Mouse (Mus musculus) heart, embryonic 14.5 days (tissue): ENCODE data around the gene Evpl. TPM values are rescaled to one million over a fixed set of nuclear protein-coding genes. Genes with fewer than 3 reads are reported as not detected.

Experiments
- ATAC-seq: fragments of 200-750 bp; cut with Nextera tagmentation; 2 replicates; pipeline ENCODE4 v1.8.0; 2017; ENCODE audit warnings: low read depth, moderate TSS enrichment; ENCODE audit not compliant: insufficient number of reproducible peaks, insufficient read depth, low FRiP score
- H3K27ac ChIP-seq, 2 experiments: fragments of 200-500 bp in 1 of 2; fragments of 300-500 bp in 1 of 2; sonication (generic) in 1 of 2; replicated peaks in 1 of 2; 2 replicates each; pipeline ENCODE4 v1.5.1; 2012 to 2014; ENCODE audit warnings: low read depth in 2 of 2, low read length in 2 of 2, control low read depth in 1 of 2, mild to moderate bottlenecking in 1 of 2, mixed read lengths in 1 of 2; ENCODE audit not compliant: control insufficient read depth in 1 of 2, insufficient read depth in 1 of 2
- H3K27me3 ChIP-seq: fragments of 300-500 bp; sonication (generic); 2 replicates; pipeline ENCODE4 v1.6.1; 2014; ENCODE audit warnings: mild to moderate bottlenecking, low read length, control low read depth; ENCODE audit not compliant: control insufficient read depth, insufficient read depth
- H3K36me3 ChIP-seq: fragments of 300-500 bp; sonication (generic); 2 replicates; pipeline ENCODE4 v1.6.1; 2014; ENCODE audit warnings: mild to moderate bottlenecking, control low read depth, low read length, mixed read lengths; ENCODE audit not compliant: control insufficient read depth, insufficient read depth
- H3K4me1 ChIP-seq, 2 experiments: fragments of 200-500 bp in 1 of 2; fragments of 300-500 bp in 1 of 2; sonication (generic) in 1 of 2; 2 replicates each; pipeline ENCODE4 v1.6.1; 2012 to 2014; ENCODE audit warnings: low read length in 2 of 2, control low read depth in 1 of 2, mixed read lengths in 1 of 2; ENCODE audit not compliant: control insufficient read depth in 2 of 2, insufficient read depth in 2 of 2
- H3K4me2 ChIP-seq: fragments of 300-500 bp; sonication (generic); 2 replicates; pipeline ENCODE4 v1.6.1; 2014; ENCODE audit warnings: mild to moderate bottlenecking, low read length
- H3K4me3 ChIP-seq, 2 experiments: fragments of 200-500 bp in 1 of 2; fragments of 300-500 bp in 1 of 2; sonication (generic) in 1 of 2; 2 replicates each; pipeline ENCODE4 v1.5.1; 2012 to 2014; ENCODE audit warnings: low read length in 2 of 2, mild to moderate bottlenecking in 2 of 2, control low read depth in 1 of 2, low read depth in 1 of 2, moderate library complexity in 1 of 2; ENCODE audit not compliant: control insufficient read depth in 1 of 2, insufficient read depth in 1 of 2
- H3K9ac ChIP-seq: fragments of 300-500 bp; sonication (generic); 2 replicates; pipeline ENCODE4 v1.6.1; 2014; ENCODE audit warnings: mild to moderate bottlenecking, low read length
- H3K9me3 ChIP-seq: fragments of 300-500 bp; sonication (generic); 2 replicates; pipeline ENCODE4 v1.6.1; 2016; ENCODE audit warnings: low read length, control low read depth; ENCODE audit not compliant: control insufficient read depth
- WGBS: fragments of 180-500 bp; shearing (Covaris S2); extraction: QIAGEN DNeasy Blood & Tissue Kit; methylation state at CpG from one replicate; pipeline ENCODE4 v1.1.7; 2014; 5-methylcytosine and 5-hydroxymethylcytosine counted together
- polyA plus RNA-seq: library from polyadenylated mRNA; unstranded; fragments of >200 nt; fragmentation: Nextera tagmentation; extraction: Ambion mirVana; gene quantifications from 2 replicates; pipeline ENCODE4 v1.2.1, GENCODE M21; 2014

Evpl gene
- polyA plus RNA-seq, 1 experiment from 2014 or later = 0.63 TPM

DNA sequence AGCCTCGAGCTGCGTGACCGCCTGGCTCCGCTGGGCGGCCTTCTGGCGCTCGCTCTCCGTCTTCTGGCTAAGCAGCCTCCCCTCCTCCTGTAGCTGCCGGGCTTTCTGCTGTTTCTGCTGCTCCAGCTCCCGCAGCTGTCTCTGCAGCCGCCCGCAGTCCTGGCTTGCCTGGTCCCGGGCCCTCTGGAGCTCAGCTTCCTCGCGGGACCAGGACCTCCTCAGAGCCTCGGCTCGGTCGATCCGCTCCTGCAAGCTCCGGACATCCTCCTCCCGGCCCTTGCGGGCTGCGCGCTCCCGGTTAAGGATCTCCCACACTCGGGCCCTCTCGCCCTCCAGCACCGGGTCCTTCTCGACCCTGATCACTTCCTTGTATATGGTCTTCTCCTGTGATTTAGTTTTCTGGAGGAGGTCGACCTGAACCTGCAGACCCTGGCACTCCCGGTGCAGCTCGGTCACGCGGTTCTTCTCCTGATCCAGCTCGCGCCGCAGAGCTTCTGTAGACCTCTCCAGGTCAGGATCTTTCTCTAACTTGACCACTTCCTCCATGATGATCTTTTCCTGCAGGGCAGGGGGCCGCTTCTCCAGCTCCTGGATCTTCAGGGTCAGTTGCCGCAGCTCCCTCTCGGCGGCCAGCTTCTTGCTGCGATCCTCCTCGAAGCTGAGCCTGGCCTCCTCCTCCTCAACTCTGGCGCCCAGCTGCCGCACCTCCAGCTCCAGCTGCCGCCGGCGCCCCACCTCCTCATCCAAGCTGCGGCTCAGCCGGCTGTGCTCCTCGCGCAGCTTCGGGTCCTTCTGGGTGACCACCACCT lies 15.7 kb downstream of the Evpl start:
- ATAC-seq = no peak
- H3K27me3 ChIP-seq = peaks cover 40% of the 10 kb centered on the region
- peak overlapping the region; percentile 35 to 37 for H3K4me3 ChIP-seq
- WGBS = 5% methylated on average over 53 of the region's 53 CpGs
- peaks cover 18 to 32% of the 10 kb centered on the region in 2 experiments for H3K4me1 ChIP-seq
- peak overlapping the region; percentile 48 for H3K9ac ChIP-seq
- peaks cover 9% of the 10 kb centered on the region for H3K9me3 ChIP-seq
- H3K27ac ChIP-seq = no peak overlapping the region
- H3K36me3 ChIP-seq = no peaks in the 10 kb centered on the region
- H3K4me2 ChIP-seq = peak overlapping the region; percentile 68

DNA sequence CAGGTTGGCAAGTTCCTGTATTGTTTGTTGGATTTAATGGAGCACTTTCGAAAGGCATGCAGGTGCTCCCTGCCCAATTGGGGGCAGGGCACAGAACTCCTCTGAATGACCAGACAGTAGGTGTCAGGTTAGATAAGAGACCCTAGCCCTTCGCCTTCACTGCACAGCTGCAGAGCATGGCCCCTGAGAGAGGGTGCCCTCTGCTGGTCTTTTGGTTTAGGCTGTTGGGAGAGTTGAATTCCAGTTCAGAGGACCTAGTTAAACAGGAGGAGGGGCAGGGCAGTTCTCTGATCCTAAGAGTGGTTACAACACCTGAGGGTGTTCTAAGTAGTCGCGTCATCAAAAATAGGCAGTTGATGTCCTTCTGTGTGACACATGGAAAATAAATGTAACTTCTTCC lies 18.0 kb downstream of the Evpl start:
- Histone ChIP-seq H3K4me3 (no peak overlapping the region), H3K4me1 (peaks cover 18 to 32% of the 10 kb centered on the region in 2 experiments), H3K9me3 (peaks cover 7% of the 10 kb centered on the region), H3K36me3 (no peaks in the 10 kb centered on the region), H3K9ac (no peak overlapping the region), H3K4me2 (no peak overlapping the region), H3K27ac (peak overlapping the region; percentile 89 to 90; a peak in 3 of 4 replicates), H3K27me3 (peaks cover 40% of the 10 kb centered on the region)
- 16% methylated on average over 4 of the region's 4 CpGs for WGBS
- ATAC-seq = no peak

DNA sequence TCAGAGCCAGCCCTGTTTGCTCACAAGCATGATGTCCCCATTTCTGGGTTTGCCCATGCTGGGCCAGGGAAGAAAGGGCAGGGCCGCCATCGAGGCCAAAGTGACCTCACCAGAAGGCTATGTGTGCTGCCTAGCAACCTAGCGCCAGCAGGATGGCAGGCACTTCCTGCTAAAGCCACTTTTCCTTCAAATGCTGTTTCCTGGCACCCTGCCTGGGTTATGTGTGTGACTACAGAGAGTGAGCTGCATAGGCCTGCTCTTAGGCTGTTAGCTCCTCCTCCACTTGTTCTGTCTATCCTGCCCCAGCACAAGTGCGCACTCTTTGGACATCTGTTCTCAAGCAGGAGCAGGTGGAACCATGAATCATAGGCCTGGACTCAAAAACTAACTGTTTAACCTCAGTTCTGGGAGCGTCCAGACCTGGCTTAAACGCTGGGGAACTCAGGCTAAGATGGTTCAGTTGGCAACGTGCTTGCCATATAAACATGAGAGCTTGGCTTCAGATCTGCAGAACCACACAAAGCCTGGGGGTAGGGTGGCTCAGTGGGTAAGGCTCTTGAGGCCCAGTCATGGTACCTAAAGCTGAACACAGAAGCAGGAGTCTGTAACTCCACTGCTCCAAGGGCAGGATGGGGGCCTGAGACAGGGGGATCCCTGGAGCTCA lies 19.0 kb downstream of the Evpl start:
- no peak overlapping the region for H3K4me2 ChIP-seq
- peaks cover 18 to 32% of the 10 kb centered on the region in 2 experiments for H3K4me1 ChIP-seq
- peak overlapping the region; percentile 13; the same call in 1 of the 2 replicates for H3K9ac ChIP-seq
- no peak overlapping the region for H3K4me3 ChIP-seq
- peaks cover 5% of the 10 kb centered on the region for H3K9me3 ChIP-seq
- peaks cover 31% of the 10 kb centered on the region for H3K27me3 ChIP-seq
- peak; percentile 81 for ATAC-seq
- WGBS = 26% methylated on average over 7 of the region's 7 CpGs
- peak overlapping the region; percentile 89 to 90 for H3K27ac ChIP-seq
- H3K36me3 ChIP-seq = no peaks in the 10 kb centered on the region

DNA sequence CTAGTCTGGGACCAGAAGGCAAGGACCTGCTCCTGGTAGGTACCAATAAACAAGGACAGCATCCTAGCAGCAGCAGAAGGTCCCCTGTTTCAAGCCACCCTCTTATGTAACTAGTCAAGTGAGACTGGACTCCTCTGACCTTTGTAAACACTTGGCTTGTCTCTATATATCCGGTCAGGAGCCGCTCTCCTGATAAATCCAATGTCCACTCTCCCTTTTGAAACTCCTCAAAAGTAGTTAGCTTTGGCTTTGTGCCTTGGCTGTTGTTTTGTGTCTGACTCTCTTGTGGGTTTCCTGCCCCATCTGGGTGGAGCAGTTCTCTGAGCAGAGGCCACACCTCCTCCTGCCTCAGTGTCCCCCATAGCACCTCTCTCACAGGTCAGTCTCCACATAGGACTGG lies 19.6 kb downstream of the Evpl start:
- 0 out of 2 replicates have a peak, but pooled peaks have one; percentile 19 for ATAC-seq
- Histone ChIP-seq H3K9me3 (peaks cover 5% of the 10 kb centered on the region), H3K9ac (peak overlapping the region; percentile 13; the same call in 1 of the 2 replicates), H3K4me1 (peaks cover 18 to 32% of the 10 kb centered on the region in 2 experiments), H3K4me3 (no peak overlapping the region), H3K27me3 (peaks cover 24% of the 10 kb centered on the region), H3K27ac (peak overlapping the region; percentile 89 to 90), H3K36me3 (no peaks in the 10 kb centered on the region), H3K4me2 (no peak overlapping the region)
- WGBS = 56% methylated on average over 2 of the region's 2 CpGs

DNA sequence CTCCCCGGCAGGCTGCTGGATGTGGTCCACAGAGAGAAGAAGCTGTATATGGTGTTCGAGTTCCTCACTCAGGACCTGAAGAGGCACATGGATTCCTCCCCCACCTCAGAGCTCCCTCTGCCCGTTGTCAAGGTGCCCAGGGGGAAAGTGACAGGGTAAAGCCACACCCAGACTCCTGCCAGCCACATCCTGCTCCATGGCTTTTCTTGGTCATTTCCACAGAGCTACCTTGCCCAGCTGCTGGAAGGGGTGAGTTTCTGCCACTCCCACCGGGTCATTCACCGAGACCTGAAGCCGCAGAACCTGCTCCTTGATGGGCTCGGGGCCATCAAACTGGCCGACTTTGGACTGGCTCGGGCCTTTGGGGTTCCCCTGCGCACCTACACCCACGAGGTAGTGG lies 21.3 kb downstream of the Evpl start:
- peaks cover 11% of the 10 kb centered on the region for H3K27me3 ChIP-seq
- H3K36me3 ChIP-seq = no peaks in the 10 kb centered on the region
- no peak overlapping the region for H3K27ac ChIP-seq
- no peak for ATAC-seq
- H3K4me3 ChIP-seq = no peak overlapping the region
- no peak overlapping the region for H3K9ac ChIP-seq
- H3K4me1 ChIP-seq = peaks cover 18 to 25% of the 10 kb centered on the region in 2 experiments
- peaks cover 2% of the 10 kb centered on the region for H3K9me3 ChIP-seq
- WGBS = 76% methylated on average over 11 of the region's 11 CpGs
- H3K4me2 ChIP-seq = no peak overlapping the region

DNA sequence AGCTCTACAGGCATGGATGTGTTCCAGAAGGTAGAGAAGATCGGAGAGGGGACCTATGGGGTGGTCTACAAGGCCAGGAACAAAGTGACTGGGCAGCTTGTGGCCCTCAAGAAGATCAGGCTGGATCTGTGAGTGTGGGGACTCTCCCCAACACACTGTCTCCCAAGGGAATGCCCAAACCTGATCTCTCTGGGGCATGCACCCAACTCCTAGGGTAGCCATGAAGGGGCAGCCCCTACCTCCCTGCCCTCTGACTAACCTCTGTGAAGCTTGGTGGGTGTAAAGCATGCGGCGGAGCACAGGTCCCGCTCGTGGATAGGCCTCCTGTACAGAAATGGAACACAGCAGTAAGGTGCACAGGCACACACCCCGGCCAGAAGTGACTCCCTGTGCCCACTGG lies 21.9 kb downstream of the Evpl start:
- 89% methylated on average over 6 of the region's 6 CpGs for WGBS

DNA sequence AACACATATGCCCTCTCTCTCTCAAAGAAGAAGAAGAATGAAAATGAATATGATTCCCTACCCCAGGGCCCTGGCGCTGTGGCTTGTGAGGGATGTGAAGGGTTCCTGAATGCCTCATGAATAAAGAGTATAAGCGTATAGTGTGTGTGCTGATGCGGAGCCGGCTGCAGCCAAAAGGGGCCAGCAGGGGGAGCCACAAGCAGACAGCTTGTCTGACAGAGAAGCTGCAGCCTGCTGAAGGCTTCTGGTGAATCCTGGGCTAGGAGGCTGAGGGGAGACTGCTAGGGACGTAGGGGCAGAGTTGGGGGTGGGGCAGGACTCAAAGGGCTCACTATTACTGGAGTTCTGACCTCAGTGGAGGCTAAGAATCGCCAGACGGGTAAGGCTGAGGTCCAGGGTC lies 22.7 kb downstream of the Evpl start:
- WGBS = 84% methylated on average over 7 of the region's 7 CpGs
- no peak overlapping the region for H3K9ac ChIP-seq
- H3K4me3 ChIP-seq = no peak overlapping the region
- no peak for ATAC-seq
- no peak overlapping the region for H3K4me2 ChIP-seq
- H3K36me3 ChIP-seq = no peaks in the 10 kb centered on the region
- no peak overlapping the region for H3K27ac ChIP-seq
- no peaks in the 10 kb centered on the region for H3K9me3 ChIP-seq
- H3K4me1 ChIP-seq = peaks cover 18 to 23% of the 10 kb centered on the region in 2 experiments
- H3K27me3 ChIP-seq = no peaks in the 10 kb centered on the region

More for the DNA sequence above, 21.9 kb downstream of the Evpl start:
- Histone ChIP-seq H3K9ac (no peak overlapping the region), H3K4me1 (peaks cover 18 to 25% of the 10 kb centered on the region in 2 experiments), H3K4me2 (no peak overlapping the region), H3K27ac (no peak overlapping the region), H3K9me3 (no peaks in the 10 kb centered on the region), H3K36me3 (no peaks in the 10 kb centered on the region), H3K27me3 (peaks cover 5% of the 10 kb centered on the region), H3K4me3 (no peak overlapping the region)
- ATAC-seq = no peak
